Mouse (Mus musculus) embryonic facial prominence, embryonic 11.5 days (tissue): ENCODE data around the gene Cacna2d3. TPM values are rescaled to one million over a fixed set of nuclear protein-coding genes. Genes with fewer than 3 reads are reported as not detected.
A peak's percentile ranks its signal among the peaks of the same experiment; 100 is the strongest.

Experiments used
- ATAC-seq: fragments of 200-750 bp; cut with Nextera tagmentation; replicated peaks from 2 replicates; pipeline ENCODE4 v1.8.0; 2017; ENCODE audit warnings: low read depth; ENCODE audit not compliant: insufficient number of reproducible peaks, low FRiP score, low TSS enrichment
- DNase-seq: peaks from one replicate; pipeline ENCODE4 v3.0.0-alpha.2; 2015; ENCODE audit warnings: low spot score
- H3K27ac ChIP-seq: fragments of 300-500 bp; sonication (generic); replicated peaks from 2 replicates; pipeline ENCODE4 v1.5.1; 2014; ENCODE audit warnings: mild to moderate bottlenecking, low read depth, low read length, control low read depth
- H3K27me3 ChIP-seq: fragments of 300-500 bp; sonication (generic); 2 replicates; pipeline ENCODE4 v1.6.1; 2014; ENCODE audit warnings: mild to moderate bottlenecking, low read length, moderate library complexity, mixed read lengths; ENCODE audit not compliant: control insufficient read depth, insufficient read depth
- H3K36me3 ChIP-seq: fragments of 300-500 bp; sonication (generic); replicated peaks from 2 replicates; pipeline ENCODE4 v1.6.1; 2014; ENCODE audit warnings: low read depth, mild to moderate bottlenecking, low read length, moderate library complexity, mixed read lengths; ENCODE audit not compliant: control insufficient read depth, insufficient read depth
- H3K4me1 ChIP-seq: fragments of 300-500 bp; sonication (generic); 2 replicates; pipeline ENCODE4 v1.6.1; 2014; ENCODE audit warnings: low read length, mixed read lengths; ENCODE audit not compliant: control insufficient read depth, insufficient read depth
- H3K4me2 ChIP-seq: fragments of 300-500 bp; sonication (generic); 2 replicates; pipeline ENCODE4 v1.6.1; 2014; ENCODE audit warnings: low read depth, mild to moderate bottlenecking, control low read depth, low read length, moderate library complexity
- H3K4me3 ChIP-seq: fragments of 300-500 bp; sonication (generic); 2 replicates; pipeline ENCODE4 v1.5.1; 2014; ENCODE audit warnings: low read depth, low read length, control low read depth
- H3K9ac ChIP-seq: fragments of 300-500 bp; sonication (generic); replicated peaks from 2 replicates; pipeline ENCODE4 v1.6.1; 2014; ENCODE audit warnings: mild to moderate bottlenecking, control low read depth, low read length
- H3K9me3 ChIP-seq: fragments of 300-500 bp; sonication (generic); replicated peaks from 2 replicates; pipeline ENCODE4 v1.6.1; 2016; ENCODE audit warnings: mild to moderate bottlenecking, low read length, inconsistent platforms, mixed read lengths; ENCODE audit not compliant: control insufficient read depth
- WGBS: fragments of 180-500 bp; shearing (Covaris S2); extraction: QIAGEN DNeasy Blood & Tissue Kit; methylation state at CpG from one replicate; pipeline ENCODE4 v1.1.7; 2014; 5-methylcytosine and 5-hydroxymethylcytosine counted together
- polyA plus RNA-seq: library from polyadenylated mRNA; unstranded; fragments of >200 nt; fragmentation: Nextera tagmentation; extraction: Ambion mirVana; gene quantifications from 2 replicates; pipeline ENCODE4 v1.2.1, GENCODE M21; 2014

Gene Cacna2d3
- polyA plus RNA-seq, 1 experiment from 2014 or later: 4.0 TPM

GRCm38 (mm10) chr14:29366911-29367310 is 354.8 kb downstream of the Cacna2d3 start:
- Histone ChIP-seq H3K4me3 (no peak overlapping the region), H3K9ac (no peak overlapping the region), H3K4me2 (no peak overlapping the region), H3K27ac (no peak overlapping the region), H3K36me3 (no peaks in the 10 kb centered on the region), H3K4me1 (no peaks in the 10 kb centered on the region), H3K27me3 (no peaks in the 10 kb centered on the region), H3K9me3 (no peaks in the 10 kb centered on the region)
- WGBS: 89% methylated on average over 5 of the region's 5 CpGs
- ATAC-seq (no peak), DNase-seq (no peak)

DNA sequence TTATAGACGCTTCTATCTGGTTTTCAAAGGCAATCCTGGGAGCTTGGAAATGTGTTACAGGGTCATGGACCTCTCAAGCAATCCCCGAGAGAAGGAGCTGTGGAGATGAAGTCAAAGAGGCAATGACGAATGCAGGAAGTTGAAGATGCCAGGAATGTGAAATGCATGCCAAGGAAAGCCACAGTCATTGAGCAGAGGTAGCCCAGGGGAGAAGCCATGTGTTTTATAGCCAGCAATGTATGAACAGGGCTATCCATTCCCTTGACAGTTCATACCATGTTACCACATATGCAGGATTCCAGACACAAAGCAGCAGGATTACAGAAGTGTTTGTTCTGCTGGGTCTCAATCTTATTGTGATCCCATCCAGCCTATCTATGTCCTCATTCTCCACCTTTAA is 359.2 kb downstream of the Cacna2d3 start:
- H3K4me1 ChIP-seq: no peaks in the 10 kb centered on the region
- DNase-seq (no peak), ATAC-seq (no peak)
- no peaks in the 10 kb centered on the region for H3K27me3 ChIP-seq
- H3K9ac ChIP-seq: no peak overlapping the region
- no peak overlapping the region for H3K27ac ChIP-seq
- no peak overlapping the region for H3K4me2 ChIP-seq
- no peaks in the 10 kb centered on the region for H3K9me3 ChIP-seq
- no peak overlapping the region for H3K4me3 ChIP-seq
- no peaks in the 10 kb centered on the region for H3K36me3 ChIP-seq
- 56% methylated on average over 3 of the region's 3 CpGs for WGBS

GRCm38 (mm10) chr14:29350627-29351026 is 371.0 kb downstream of the Cacna2d3 start:
- H3K4me2 ChIP-seq: no peak overlapping the region
- no peak overlapping the region for H3K9ac ChIP-seq
- H3K4me3 ChIP-seq: no peak overlapping the region
- no peak overlapping the region for H3K27ac ChIP-seq
- ATAC-seq (no peak), DNase-seq (no peak)
- H3K36me3 ChIP-seq: no peaks in the 10 kb centered on the region
- 64% methylated on average over 4 of the region's 4 CpGs for WGBS
- H3K9me3 ChIP-seq: no peaks in the 10 kb centered on the region
- H3K27me3 ChIP-seq: no peaks in the 10 kb centered on the region
- no peaks in the 10 kb centered on the region for H3K4me1 ChIP-seq

DNA sequence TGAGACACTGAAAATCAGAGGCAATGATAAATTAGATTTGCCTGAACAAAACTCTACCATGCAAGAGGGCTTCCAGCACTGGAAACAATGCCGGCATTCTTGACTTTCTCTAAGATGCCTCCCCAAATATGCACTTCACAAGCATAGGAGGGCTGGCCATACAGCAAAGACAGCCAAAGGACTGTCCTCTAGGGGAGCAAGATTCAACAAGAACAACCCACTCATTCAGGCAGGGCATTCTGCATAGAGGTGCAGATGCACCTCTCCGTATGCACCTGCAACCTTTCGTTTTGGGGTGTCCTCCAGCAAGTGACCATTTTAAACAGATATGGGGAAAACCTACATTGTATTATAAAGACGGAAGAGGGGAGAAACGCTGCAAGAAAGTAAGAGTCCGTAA is 380.1 kb downstream of the Cacna2d3 start:
- no peak overlapping the region for H3K27ac ChIP-seq
- H3K9me3 ChIP-seq: no peaks in the 10 kb centered on the region
- H3K27me3 ChIP-seq: no peaks in the 10 kb centered on the region
- DNase-seq: no peak
- H3K4me3 ChIP-seq: no peak overlapping the region
- no peaks in the 10 kb centered on the region for H3K36me3 ChIP-seq
- H3K4me1 ChIP-seq: no peaks in the 10 kb centered on the region
- ATAC-seq: no peak
- H3K9ac ChIP-seq: no peak overlapping the region
- H3K4me2 ChIP-seq: no peak overlapping the region
- 87% methylated on average over 6 of the region's 6 CpGs for WGBS

GRCm38 (mm10) chr14:29340728-29341127 is 380.9 kb downstream of the Cacna2d3 start:
- no peak overlapping the region for H3K4me2 ChIP-seq
- no peak overlapping the region for H3K9ac ChIP-seq
- no peak overlapping the region for H3K4me3 ChIP-seq
- no peaks in the 10 kb centered on the region for H3K27me3 ChIP-seq
- H3K9me3 ChIP-seq: no peaks in the 10 kb centered on the region
- WGBS: 56% methylated on average over 5 of the region's 5 CpGs
- no peak overlapping the region for H3K27ac ChIP-seq
- no peak for ATAC-seq
- H3K4me1 ChIP-seq: no peaks in the 10 kb centered on the region
- H3K36me3 ChIP-seq: no peaks in the 10 kb centered on the region
- peak; percentile 30 for DNase-seq

DNA sequence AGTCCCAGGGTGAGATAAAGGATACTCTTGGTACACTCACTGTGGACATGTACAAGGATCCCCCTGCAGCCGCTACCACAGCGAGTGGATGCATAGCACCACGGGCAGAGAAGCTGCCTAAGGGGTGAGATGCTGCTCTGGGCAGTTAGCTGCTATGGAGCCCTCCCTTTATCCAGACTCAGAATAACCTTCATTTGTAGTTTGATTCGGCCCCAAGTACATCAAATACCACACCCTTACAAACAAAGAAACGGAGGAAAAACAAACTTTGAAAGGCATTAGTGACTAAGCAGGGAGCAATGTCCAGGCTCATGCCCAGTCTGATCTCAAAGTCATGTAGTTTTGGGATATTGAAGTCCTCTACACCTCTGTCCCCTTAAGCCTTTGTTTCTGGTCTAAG is 386.8 kb downstream of the Cacna2d3 start:
- WGBS: 84% methylated on average over 5 of the region's 5 CpGs
- DNase-seq: no peak

GRCm38 (mm10) chr14:29334216-29334615 is 387.4 kb downstream of the Cacna2d3 start:
- Histone ChIP-seq H3K4me1 (no peaks in the 10 kb centered on the region), H3K4me2 (no peak overlapping the region), H3K36me3 (no peaks in the 10 kb centered on the region), H3K9me3 (no peaks in the 10 kb centered on the region), H3K27ac (no peak overlapping the region), H3K4me3 (no peak overlapping the region), H3K9ac (no peak overlapping the region), H3K27me3 (no peaks in the 10 kb centered on the region)
- 83% methylated on average over 2 of the region's 2 CpGs for WGBS
- ATAC-seq (no peak), DNase-seq (no peak)

More for the DNA sequence above, 386.8 kb downstream of the Cacna2d3 start:
- Histone ChIP-seq H3K9ac (no peak overlapping the region), H3K27ac (no peak overlapping the region), H3K4me2 (no peak overlapping the region), H3K4me3 (no peak overlapping the region), H3K9me3 (no peaks in the 10 kb centered on the region), H3K27me3 (no peaks in the 10 kb centered on the region), H3K4me1 (no peaks in the 10 kb centered on the region), H3K36me3 (no peaks in the 10 kb centered on the region)
- no peak for ATAC-seq

DNA sequence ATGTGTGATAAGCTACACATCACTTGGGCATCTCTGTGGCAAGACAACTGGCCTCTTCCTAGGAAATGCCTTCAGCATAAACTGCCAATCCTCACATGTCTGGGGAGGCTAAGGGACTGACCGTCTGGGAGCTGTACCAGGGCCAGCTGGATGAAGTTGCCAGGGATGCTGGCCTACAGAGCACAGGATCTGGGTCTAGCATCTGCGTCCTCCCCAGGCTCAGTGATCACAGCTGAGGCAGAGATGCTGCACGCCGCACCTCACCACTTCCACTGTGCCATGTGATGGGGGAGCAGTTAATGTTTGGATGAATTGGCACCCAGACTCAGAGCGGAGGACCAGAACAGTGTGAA is 397.3 kb downstream of the Cacna2d3 start:
- ATAC-seq (no peak), DNase-seq (no peak)
- Histone ChIP-seq H3K9me3 (no peaks in the 10 kb centered on the region), H3K4me3 (no peak overlapping the region), H3K27ac (no peak overlapping the region), H3K4me2 (no peak overlapping the region), H3K36me3 (no peaks in the 10 kb centered on the region), H3K9ac (no peak overlapping the region), H3K27me3 (no peaks in the 10 kb centered on the region), H3K4me1 (no peaks in the 10 kb centered on the region)
- WGBS: 88% methylated on average over 5 of the region's 5 CpGs
